Mouse (Mus musculus) left cerebral cortex, adult 11 months (tissue): Measurements from ENCODE around the gene Abhd10.

Source experiments
- DNase-seq: peaks from one replicate; pipeline ENCODE4 v3.0.0; 2022; ENCODE audit warnings: low spot score

Gene Abhd10

DNA sequence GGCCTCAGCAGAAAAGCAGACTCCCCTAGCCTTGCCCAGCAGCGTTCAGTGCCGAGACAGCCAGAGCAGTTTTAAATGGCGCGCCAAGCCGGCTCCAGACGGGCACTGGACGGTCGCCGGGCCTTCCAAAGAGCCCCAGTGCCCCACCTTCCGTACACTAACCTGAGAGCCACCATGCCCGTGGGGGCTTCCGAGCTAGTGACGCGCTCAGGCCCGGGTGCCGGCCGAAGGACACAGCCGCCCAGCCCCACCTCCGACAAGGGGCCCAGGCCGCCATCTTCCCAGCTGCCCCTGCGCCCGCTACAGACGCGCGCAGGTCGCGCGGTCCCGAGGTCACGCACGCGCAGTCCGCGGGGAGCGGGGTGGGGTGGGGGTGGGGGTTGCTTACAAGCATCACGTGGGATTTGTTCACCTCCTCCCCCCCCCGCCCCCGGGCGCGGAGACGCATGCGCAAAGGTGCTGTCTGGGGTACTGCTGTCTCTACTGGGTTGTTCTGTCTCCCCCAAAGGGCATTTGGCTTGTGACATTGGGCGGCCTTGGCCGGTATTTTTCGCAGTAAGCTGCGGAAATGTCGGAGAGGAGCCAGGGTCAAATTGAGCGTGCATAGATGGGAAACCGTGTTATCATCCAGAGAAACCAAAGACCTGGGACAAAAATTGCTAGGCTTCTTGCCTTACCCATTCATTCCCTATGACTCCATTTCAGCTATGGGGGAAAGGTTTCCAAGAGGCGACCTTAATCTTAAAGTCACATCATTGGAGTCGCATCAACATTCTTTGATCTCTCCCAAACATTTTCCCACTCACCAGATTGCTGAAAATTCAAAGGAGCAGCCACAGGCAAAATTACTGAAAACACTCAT is at the start of gene Abhd10:
Abhd10 (minus strand) TSS at position 341 of the 862 bp plus-strand sequence.
- DNase-seq = peak; percentile 90

DNA sequence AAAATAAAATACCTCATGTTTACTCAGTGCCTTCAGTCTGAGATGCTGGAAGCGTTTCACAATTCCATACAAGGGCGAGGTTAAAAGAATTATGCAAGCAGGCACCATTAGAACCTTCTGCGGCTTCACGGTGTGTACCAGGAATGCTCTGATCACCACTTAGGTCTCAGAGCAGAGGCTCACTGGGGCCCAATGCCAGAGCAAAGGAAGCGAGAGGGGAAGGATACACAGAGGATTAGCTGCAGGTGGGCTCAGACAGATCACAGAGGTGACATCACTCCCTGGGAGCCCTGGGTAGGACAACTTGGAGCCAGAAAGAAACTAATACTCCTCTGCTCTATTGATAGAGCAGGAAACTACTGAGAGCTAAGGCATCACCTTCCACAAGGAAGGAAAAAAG is 48.5 kb upstream of the Abhd10 start:
- no peak for DNase-seq

DNA sequence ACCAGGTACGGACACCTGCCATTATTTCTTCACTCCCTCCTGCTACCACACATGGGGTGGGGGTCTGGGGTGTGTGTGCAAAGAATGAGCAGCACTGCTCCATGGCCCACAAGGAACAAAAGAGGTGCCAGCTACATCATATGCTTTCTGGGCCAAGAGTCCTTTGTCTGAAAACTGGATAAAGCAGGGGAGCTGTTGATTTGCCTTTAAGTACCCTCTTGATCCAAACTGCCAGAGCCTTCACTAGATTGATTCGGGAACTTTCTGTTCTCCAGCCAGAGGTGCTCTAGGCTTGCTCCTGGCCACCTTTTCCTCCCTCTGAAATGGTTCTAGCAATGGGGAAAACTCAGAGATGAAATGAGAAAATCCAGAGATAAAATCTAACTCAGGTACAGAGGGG is 46.6 kb upstream of the Abhd10 start:
- DNase-seq = no peak

DNA sequence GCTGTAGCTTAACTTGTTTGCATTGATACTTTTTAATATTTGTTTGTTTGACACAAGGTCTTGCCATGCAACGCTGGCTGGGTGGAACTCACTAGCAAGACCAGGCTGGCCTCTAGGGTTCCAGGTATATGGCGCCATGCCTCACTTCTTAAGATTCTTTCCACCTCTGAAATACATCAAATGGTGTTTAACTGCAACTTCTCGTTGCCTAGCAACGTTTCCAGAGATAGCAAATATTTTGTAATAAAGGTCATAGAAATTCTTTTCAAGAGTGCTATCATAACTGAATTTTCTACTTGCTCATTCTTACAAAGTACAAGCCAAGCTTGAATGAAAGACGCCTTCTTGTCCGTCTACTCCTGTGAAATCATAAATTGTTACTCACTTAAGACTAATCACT is 44.9 kb upstream of the Abhd10 start:
- no peak for DNase-seq

DNA sequence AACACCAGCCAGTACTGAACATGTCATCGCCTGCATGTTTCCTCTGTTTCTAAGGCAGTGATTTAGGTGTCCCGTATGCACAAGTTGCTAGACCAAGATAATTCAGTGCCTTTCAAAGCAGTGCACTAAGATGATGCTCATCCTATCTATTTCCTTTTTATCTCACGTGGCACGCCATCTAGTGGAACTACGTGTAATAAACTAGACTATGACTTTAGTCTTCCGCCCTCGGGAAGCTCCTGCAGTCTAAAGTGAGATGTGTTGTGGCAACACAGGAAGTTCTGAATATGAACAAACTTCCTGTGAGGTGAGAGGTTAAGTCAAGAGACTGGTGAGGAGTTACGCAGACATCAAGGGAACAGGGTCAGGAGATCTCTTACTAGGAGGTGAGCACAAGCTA is 43.9 kb upstream of the Abhd10 start:
- DNase-seq = no peak

DNA sequence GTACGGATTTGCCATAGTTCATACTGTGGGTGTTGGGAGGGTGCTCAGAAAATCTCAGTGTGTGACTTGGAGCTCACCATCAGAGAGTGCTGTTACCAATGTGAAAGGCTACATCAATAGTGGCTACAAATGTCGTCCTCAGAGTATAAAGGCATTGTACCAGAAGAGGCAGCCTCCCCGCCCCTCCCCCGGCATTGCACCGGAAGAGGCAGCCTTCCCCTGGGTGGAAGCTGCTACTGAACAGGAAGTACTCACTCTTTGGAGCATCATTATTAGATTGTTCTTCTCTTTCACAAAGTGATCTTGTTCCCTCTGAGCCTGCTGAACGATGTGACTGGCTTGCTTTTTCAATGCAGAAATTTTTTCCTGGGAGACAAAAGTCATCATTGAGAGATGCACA is 37.2 kb upstream of the Abhd10 start:
- DNase-seq = no peak

DNA sequence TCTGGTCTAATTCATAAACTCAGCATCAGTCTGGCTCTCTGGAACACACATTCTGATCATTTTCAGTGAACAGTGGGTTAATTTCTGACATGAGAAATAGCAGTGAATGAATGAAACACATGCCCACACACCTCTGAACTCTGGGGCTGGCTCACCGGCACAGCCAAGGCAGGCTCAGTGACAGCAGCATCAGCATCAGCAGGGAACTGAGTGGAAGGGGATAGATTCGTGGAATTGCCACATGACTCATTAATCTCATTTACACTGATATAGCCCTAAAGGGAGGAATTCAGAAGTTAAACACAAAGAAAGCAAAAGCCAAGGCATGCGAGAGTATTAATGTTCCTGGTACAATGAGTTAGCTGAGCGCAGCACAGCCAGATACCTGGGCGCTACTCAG is 32.1 kb upstream of the Abhd10 start:
- DNase-seq = no peak

DNA sequence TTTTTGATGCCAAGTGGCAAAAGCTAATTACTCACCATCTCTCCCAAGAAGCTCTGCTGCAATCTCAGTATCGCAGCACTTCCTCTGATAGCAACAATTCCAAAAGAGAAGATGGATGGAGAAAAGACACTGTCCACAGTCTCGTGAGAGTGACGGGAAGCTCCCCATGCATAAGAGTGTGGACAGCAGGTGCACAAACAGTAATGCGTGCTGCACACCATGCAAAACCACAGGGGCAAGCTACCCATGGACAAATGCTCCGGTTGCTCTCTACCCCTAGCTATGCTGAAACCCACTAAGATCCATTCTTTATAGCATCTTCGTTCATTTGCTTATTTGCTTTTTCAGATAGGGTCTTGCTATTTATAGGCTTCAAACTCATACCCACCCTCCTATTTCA is 28.2 kb upstream of the Abhd10 start:
- no peak for DNase-seq

DNA sequence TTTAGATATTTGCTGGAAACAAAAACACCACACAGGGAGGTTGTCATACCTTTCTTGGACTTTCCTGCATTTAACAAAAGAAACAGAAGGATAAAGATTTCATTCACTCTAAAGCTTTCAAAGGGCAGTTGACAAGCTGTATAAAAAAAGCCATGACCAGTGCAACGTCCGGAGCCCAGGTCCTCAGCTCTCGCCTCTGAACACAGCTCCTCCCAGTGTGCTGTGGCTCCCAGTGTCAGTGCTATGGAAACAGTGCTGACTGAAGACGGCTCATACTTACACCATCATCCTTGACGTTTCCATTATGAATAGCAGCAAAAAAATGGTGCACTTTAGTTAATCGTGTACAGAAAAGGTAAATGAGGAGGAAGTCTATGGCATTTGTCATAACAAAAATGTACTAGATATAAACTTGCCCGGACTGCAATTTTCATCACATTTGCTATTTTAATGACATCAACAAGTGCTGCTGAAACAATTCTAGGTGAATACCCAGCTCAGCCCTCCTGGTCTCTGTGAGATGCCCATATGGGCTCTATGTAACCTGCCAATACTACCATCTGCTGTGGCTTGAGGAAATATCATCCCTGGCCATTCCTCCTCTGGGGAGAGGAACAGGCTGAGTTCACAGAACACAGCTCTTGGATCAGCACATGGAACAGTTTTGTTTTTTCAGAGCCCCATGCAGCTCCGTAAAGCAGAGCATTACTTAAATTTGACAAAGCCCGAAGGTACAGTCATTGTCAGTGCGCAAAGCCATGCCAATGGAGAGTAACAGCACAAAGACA is 25.3 kb upstream of the Abhd10 start:
- DNase-seq = no peak

DNA sequence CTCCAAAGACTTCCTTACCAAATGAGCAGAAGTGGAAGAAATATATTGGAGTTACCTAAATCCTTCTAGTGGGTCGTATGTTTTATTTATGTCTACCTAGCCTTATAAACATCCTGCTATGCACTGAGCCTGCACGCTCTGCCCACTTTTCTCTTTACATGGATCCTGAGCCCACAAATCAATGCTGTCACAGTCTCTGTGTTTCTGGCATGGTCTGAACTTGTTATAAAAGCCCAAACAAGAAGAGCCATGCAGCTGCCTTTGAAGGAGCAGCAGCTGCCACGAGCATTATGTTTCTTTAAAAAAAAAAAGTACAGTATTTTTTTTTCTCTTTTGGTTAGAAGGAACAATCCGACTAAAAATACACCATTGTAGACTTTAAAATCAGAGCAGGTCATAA is 24.7 kb upstream of the Abhd10 start:
- no peak for DNase-seq

DNA sequence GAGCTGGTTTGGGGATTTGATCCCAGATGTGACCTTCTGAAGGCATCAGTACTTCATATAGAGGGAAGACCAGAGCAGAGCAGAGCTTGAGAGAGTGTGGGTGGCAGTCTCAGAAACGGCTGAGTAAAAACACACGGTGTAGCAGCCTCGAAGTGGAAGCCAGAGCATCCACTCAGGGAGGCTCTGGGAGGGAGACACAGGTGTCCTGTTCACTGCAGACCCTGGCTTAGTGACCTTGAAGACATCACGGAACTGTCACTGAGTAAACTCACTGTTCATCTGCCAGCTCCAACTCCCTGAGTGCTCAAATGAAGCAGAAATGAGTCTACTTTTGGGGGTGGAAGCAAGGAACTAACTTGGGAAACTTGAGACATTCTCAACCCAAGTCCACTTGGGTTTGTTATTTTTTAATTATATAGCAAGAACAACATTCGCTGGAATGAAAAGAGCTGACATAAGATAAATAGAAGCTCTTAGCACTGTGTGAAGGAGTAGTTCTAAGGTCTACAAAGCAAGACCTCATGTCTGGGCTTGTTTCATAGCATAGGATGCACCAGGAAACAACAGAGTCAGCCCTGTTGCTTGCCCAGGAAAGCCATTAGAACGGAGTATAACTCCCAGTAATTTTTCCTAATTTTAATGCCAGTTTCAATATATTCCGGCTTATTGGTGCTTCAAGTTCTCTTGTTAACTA is 23.2 kb upstream of the Abhd10 start:
- DNase-seq = no peak

DNA sequence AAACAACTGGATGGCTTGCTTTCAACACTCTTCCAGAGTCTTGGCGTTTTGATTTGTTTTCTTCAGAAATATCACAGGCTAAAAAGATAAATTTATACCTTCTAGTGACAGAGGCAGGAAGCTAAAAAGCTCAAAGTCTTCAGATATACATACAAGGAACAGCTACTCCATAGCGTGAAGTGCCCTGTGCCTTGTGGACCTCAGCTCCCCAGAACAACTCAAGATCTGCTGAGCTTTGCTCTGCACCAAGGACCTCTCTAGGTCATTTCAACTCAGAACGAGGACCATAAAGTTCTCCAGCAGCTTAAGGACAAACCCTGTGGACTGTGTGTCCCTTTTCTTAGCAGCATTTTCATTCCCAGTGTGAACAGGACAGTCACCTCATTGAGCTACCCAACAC is 22.3 kb upstream of the Abhd10 start:
- DNase-seq = no peak

DNA sequence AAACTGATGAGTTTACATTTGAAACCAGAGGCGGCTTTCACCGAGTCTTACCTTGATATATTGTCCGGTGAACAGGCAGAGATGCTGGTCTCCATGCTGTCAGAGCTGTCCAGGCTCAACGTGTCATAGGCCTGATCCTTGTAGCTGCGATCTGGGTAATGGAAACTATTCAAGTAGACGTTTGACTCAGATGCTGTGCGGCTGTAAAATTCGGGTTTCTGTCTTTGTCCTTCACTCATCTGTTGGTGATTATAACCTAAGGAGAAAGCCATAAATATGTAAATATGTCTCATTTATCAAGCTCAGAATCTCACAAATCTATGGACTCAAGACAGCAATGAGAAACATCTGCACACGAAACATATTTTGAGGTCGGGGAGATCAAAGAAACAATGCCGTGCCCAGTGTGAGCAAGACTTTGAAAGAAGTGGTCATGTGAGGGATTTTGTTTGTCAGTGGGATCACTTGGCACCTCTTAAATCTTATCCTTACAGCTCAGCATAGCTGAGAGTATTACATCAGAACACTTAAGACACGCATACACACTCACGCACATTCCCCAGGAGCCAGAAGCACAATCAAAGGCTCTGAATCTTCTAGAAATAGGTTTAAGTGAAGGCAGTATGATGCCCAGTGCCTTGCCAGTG is 20.2 kb upstream of the Abhd10 start:
- DNase-seq = no peak

DNA sequence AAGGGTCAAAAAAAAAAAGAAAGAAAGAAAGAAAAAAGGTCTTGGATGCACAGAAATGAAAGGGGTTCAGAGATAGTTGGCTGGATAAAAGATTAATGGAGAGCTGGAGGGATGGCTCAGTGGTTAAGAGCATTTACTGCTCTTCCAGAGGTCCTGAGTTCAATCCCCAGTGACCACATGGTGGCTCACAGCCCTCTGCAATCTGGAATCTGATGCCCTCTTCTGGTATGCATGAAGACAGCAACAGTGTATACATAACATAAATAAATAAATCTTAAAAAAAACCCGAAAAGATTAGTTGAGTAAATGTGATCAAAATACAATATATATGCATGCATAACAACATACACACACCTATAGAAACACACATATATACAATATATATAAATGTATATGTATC is 18.7 kb upstream of the Abhd10 start:
- DNase-seq = no peak

DNA sequence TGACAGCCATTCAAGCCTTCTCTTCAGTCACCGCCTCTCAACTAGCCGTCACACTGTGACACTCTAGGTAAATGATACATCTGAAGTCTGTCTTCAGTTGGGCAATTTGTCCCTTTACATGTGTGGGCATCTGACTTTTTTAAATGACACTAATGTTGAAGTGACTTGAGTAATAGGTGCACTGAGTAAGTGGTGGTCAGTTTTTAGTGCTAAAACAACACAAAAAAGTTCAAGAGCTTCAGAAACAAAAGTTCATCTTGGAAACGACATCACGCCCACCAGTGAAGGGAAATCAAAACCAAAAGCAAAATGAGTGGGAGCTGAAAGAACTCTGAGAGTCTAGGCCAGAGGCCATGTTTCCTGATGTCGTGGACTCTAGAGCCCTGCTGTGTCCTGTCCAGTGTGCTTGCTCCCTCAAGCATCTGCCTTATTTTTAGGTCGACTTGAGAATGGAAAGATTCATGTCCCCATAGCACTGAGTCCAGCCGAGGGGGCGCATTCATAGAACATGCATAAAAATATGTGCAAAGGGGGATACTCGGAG is 16.0 kb upstream of the Abhd10 start:
- DNase-seq = no peak

DNA sequence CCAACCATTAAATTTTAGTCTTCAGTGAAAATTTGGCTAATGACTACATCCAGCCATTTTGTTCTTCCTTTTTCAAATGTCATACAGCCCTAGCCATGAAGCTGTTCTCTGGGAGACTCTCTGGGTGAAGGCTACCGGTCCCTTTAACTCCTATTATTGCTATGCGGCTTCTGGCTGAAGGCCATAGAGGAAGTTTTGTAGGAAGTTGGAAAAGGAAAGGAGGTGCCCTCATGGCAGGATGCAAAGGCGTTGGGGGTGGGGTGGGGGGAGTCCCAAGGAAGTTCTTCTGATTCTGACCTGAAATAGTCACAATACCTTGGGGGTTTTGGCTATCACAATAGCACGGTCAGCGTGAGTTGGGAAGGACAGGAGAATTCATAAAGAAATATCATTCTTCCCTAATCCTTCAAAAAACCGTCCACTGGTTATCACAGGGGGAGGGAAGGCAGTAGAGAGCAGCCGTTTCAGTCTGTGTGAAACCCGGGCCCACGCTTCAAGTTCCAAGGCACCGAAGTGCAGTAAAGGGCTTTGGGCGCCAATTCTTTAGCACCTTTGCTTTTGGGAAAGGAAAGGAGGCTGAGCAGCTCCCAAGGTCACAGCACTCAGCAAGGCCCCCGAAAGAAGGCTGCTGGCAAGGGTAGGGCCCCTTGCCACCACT is 14.8 kb upstream of the Abhd10 start:
- no peak for DNase-seq

DNA sequence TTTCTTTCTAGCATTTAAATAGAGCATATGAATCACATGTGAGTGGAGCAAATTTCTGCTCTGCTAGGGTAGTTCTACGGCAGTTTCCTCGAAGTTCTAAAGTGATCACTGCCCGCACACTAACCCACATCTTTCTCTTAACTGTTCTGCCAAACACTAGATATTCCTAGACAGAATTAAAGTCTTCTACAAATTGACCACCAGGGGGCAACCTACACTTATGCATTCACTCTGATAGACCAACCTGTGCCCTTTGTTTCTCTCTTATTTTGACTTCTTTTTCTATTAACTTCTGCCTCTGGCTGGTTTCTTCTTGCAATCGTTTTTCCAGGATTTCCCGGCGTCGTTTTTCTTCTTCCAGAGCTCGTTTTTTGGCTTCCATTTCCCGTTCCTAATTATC is 14.1 kb upstream of the Abhd10 start:
- DNase-seq = peak; percentile 68

DNA sequence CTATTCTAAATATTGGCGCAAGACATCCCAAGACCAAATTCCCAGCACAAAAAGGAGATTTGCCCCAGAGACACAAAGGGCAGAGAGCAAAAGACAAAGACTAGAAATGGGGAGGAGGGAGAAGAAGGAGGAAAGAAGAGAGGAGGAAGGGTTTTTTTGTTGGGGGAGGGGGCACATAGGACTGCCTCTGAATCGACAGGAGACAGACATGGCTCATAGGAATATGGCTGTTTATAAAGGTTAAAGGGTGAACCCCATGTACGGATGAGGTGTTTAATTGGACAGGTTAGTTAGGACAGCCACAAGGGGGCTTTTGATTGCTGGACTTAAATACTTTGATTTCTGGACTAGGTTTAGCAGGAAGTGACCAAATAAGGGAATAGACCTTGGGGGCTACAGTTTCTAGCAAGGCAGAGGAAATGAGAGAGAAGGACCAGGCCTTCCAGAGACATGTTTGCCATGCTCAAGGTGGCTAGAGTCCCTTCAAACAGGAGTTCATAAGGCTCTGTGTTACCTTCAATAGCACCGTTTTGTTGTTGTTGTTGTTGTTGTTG is 913 bp upstream of the Abhd10 start:
- no peak for DNase-seq

DNA sequence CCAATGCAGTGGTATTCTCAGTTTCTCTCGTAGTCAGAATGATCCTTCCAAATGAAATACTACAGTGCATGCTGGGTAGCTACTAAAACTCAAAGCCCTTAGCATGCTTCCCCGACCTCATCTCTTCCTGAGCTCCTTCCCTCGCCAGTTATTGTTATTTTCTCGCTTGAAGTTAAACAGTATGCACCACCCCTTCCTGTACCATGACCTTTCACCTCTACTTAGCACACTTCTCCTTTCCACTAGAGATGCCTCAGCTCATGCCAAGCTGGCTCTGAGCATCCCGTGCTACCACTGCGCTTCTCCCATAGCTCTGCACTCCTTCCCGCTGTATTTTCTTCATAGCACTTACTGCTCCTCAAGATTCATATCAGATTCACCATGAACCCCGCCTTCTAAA is 4.9 kb downstream of the Abhd10 start:
- no peak for DNase-seq

DNA sequence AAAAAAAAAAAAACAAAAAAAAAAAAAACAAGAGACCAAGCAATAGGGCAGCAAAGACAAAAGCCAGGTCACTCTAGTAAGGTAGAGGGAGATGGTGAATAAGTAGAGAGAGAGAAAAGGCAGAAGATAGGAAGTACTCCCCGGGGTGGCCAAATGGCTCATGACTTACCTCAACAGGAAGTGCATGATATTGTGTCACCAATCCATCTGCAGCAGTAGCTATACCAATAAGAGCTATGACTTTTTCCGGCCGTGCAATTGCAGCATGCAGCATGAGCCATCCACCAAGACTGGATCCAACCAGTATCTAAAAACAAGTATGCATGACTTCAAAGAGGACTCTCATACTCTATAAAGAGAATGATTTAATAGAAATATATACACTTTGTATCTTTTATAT is 6.0 kb downstream of the Abhd10 start:
- DNase-seq = no peak

DNA sequence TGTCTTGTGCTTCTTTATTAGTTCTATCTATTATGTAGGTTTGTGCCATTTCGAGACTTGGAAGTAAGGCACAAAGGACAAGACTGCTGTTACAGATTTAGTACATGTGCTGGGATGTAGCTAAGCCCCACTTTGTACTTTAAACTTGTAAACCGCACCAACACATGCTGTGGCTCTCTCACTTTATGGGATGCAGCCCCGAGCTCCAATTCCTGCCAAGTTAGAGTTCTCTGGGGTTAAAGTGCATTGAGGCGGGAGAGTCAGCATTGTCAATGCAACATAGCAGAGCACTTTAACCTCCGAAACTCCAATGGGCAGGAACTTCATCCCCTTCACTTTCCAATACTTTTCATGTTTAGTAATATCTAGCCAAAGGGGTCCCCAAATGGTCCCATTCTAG is 13.6 kb downstream of the Abhd10 start:
- DNase-seq = no peak
